Mouse (Mus musculus) thymus, adult 2 months (tissue): ENCODE data around the gene Myo1a.

ENCODE experiments used
- CTCF ChIP-seq: fragments of 200-500 bp; IDR thresholded peaks from 2 replicates; pipeline ENCODE4 v1.5.1; 2012; ENCODE audit warnings: mild to moderate bottlenecking, control low read depth, low read length, moderate library complexity, borderline replicate concordance; ENCODE audit not compliant: control insufficient read depth, poor library complexity, insufficient read depth; ENCODE audit errors: extremely low read depth
- POLR2A ChIP-seq: fragments of 200-500 bp; IDR thresholded peaks from 2 replicates; pipeline ENCODE4 v1.6.1; 2012; ENCODE audit warnings: mild to moderate bottlenecking, low read length, control low read depth, moderate library complexity; ENCODE audit not compliant: control insufficient read depth, poor library complexity, insufficient read depth; ENCODE audit errors: extremely low read depth

DNA sequence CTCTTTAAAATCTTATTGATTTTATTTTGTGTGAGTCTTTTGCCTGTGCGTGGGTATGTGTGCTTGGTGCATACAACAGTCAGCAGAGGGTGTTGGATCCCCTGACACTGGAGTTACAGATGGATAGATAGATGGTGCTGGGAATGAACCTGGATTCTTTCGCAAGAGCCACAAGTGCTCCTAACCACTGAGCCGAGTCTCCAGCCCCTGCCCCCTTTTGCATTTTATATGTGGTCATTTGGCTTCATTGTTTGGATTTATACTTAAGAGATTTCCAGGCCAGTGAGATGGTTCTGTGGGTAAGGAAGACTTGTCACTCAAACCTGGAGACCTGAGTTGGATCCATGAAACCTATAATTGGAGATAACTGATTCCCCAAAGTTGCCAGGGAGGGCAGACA, 25.1 kb upstream of the Myo1a start:
- TF ChIP-seq CTCF (no peak), POLR2A (no peak)
